Mouse (Mus musculus): ENCODE results near the gene Cep19. TPM values are rescaled to one million over a fixed set of nuclear protein-coding genes. Genes with fewer than 3 reads are reported as not detected.

Gene Cep19
- polyA plus RNA-seq, 2 experiments: 15.6 to 28.4 TPM

DNA sequence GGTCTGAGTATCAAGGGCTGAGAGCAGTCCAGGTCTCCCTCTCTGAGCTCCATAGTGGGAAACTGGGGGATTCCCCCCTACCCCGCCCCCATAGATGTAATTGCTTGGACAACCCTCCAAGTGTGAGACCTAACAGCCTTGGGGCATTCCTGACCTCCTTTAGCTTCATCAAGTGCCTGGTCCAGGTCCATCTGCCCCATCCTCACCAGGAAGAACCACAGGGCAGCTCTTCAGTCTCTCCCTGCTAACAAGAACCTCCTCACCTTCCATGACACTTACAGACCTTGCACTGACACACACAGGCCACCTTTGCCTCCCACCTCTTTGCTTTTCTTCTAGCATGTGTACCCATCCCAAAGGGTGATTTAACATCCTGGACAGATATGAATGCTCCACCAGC lies 54.4 kb downstream of the Cep19 start:
- no peak for ATAC-seq (ENCODE audit: low FRiP score, low read depth)
- H3K9ac ChIP-seq (ENCODE audit: low read depth, low read length, severe bottlenecking): no peak overlapping the region
- no peak for DNase-seq (ENCODE audit: low spot score)
- H3K36me3 ChIP-seq (ENCODE audit: control insufficient read depth, insufficient read depth, low read length): no peaks in the 10 kb centered on the region; the same call in 1 of the 2 replicates
- no peak overlapping the region for H3K4me2 ChIP-seq (replicated peaks; ENCODE audit: low read depth, low read length, severe bottlenecking)
- H3K4me3 ChIP-seq (replicated peaks; ENCODE audit: low read length): no peak overlapping the region
- no peaks in the 10 kb centered on the region for H3K9me3 ChIP-seq (ENCODE audit: control insufficient read depth, low read length)
- no peaks in the 10 kb centered on the region for H3K4me1 ChIP-seq (ENCODE audit: control insufficient read depth, insufficient read depth, low read length)
- no peak overlapping the region for H3K27ac ChIP-seq (replicated peaks; ENCODE audit: low read depth, low read length)
- H3K27me3 ChIP-seq (ENCODE audit: control insufficient read depth, insufficient read depth, low read length): no peaks in the 10 kb centered on the region
- WGBS: 80% methylated on average over 1 of the region's 1 CpGs
- no peak for TF ChIP-seq POLR2A (IDR thresholded peaks at IDR 0.05; ENCODE audit: borderline replicate concordance, extremely low read depth, insufficient read depth, insufficient read length)

DNA sequence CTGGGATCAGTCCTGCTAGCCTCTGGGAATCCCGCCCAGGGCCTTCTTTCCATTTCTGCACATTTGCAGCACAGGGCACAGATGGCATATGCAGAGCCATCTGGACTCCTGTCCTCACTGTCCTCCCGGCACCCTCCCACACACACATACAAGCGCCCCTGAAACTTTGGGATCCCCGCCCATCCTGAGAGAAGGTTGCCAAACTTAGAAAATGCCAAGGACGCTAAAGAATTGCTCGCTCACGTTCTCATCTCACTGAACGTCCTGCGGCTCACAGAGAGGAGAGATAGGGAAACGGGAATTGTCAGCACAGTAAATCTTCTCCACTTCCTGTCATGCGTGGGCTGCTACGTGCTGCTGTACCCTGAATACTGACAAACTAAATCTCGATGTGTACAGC lies 54.8 kb downstream of the Cep19 start:
- no peak for TF ChIP-seq POLR2A (IDR thresholded peaks at IDR 0.05; ENCODE audit: borderline replicate concordance, extremely low read depth, insufficient read depth, insufficient read length)
- DNase-seq (ENCODE audit: low spot score) (no peak), ATAC-seq (ENCODE audit: low FRiP score, low read depth) (no peak)
- Histone ChIP-seq H3K27me3 (ENCODE audit: control insufficient read depth, insufficient read depth, low read length) (no peaks in the 10 kb centered on the region), H3K9me3 (ENCODE audit: control insufficient read depth, low read length) (no peaks in the 10 kb centered on the region), H3K4me1 (ENCODE audit: control insufficient read depth, insufficient read depth, low read length) (no peaks in the 10 kb centered on the region), H3K27ac (replicated peaks; ENCODE audit: low read depth, low read length) (no peak overlapping the region), H3K4me2 (replicated peaks; ENCODE audit: low read depth, low read length, severe bottlenecking) (no peak overlapping the region), H3K4me3 (replicated peaks; ENCODE audit: low read length) (no peak overlapping the region), H3K36me3 (ENCODE audit: control insufficient read depth, insufficient read depth, low read length) (no peaks in the 10 kb centered on the region; the same call in 1 of the 2 replicates), H3K9ac (ENCODE audit: low read depth, low read length, severe bottlenecking) (no peak overlapping the region)
- 69% methylated on average over 13 of the region's 13 CpGs for WGBS

DNA sequence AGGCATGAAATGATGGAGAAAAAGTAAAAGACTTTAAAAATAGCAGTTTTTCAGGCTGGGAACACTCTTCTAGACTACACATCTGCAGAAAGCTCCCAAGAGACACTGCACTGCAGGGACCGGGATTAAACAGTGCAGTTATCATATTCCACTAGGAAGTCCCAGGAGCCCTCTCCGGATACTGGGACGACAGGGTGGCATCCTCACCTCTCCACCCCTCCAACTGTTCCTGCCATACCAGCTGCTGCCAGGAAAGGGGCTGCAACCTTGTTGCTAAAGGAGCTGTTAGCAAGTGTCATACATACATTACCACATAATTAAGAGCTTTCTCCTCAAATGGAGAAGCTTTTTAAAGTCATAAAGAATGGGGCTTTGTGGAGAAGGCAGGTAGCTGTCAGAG lies 57.1 kb downstream of the Cep19 start:
- TF ChIP-seq POLR2A (IDR thresholded peaks at IDR 0.05; ENCODE audit: borderline replicate concordance, extremely low read depth, insufficient read depth, insufficient read length): no peak
- H3K9ac ChIP-seq (ENCODE audit: low read depth, low read length, severe bottlenecking): no peak overlapping the region
- H3K9me3 ChIP-seq (ENCODE audit: control insufficient read depth, low read length): no peaks in the 10 kb centered on the region
- H3K27ac ChIP-seq (replicated peaks; ENCODE audit: low read depth, low read length): no peak overlapping the region
- H3K27me3 ChIP-seq (ENCODE audit: control insufficient read depth, insufficient read depth, low read length): no peaks in the 10 kb centered on the region
- H3K4me1 ChIP-seq (ENCODE audit: control insufficient read depth, insufficient read depth, low read length): no peaks in the 10 kb centered on the region
- H3K4me3 ChIP-seq (replicated peaks; ENCODE audit: low read length): no peak overlapping the region
- H3K36me3 ChIP-seq (ENCODE audit: control insufficient read depth, insufficient read depth, low read length): no peaks in the 10 kb centered on the region; the same call in 1 of the 2 replicates
- 40% methylated on average over 3 of the region's 3 CpGs for WGBS
- no peak for ATAC-seq (ENCODE audit: low FRiP score, low read depth)
- no peak overlapping the region for H3K4me2 ChIP-seq (replicated peaks; ENCODE audit: low read depth, low read length, severe bottlenecking)
- no peak for DNase-seq (ENCODE audit: low spot score)

DNA sequence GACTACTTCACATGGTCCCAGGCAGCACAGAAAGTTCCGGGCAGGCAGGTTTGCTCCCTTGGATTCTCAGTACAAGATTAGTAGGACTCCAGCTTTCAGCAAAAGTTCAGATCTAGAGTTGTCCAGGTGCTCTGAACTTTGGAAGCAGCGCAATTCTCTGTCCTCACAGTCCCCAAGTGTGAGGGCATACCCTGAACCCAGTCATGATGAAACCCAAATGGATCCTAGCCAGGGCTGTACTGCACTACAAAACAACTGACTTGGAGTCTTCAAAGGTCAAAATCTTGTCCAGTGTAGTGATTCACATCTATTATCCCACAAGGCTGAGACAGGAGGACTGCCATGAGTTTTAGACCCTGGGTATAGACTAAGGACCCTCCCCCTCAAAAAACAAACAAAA lies 57.8 kb downstream of the Cep19 start:
- WGBS: 85% methylated on average over 2 of the region's 2 CpGs
- H3K9me3 ChIP-seq (ENCODE audit: control insufficient read depth, low read length): no peaks in the 10 kb centered on the region
- no peak for DNase-seq (ENCODE audit: low spot score)

More for the DNA sequence above, 57.8 kb downstream of the Cep19 start:
- no peak overlapping the region for H3K27ac ChIP-seq (replicated peaks; ENCODE audit: low read depth, low read length)
- H3K27me3 ChIP-seq (ENCODE audit: control insufficient read depth, insufficient read depth, low read length): no peaks in the 10 kb centered on the region
- no peak overlapping the region for H3K9ac ChIP-seq (ENCODE audit: low read depth, low read length, severe bottlenecking)
- no peaks in the 10 kb centered on the region; the same call in 1 of the 2 replicates for H3K36me3 ChIP-seq (ENCODE audit: control insufficient read depth, insufficient read depth, low read length)
- H3K4me3 ChIP-seq (replicated peaks; ENCODE audit: low read length): no peak overlapping the region
- no peak for TF ChIP-seq POLR2A (IDR thresholded peaks at IDR 0.05; ENCODE audit: borderline replicate concordance, extremely low read depth, insufficient read depth, insufficient read length)
- H3K4me2 ChIP-seq (replicated peaks; ENCODE audit: low read depth, low read length, severe bottlenecking): no peak overlapping the region
- no peaks in the 10 kb centered on the region for H3K4me1 ChIP-seq (ENCODE audit: control insufficient read depth, insufficient read depth, low read length)
- ATAC-seq (ENCODE audit: low FRiP score, low read depth): no peak

Other genes with a start within 250 kb of the Cep19 start
- gene Meltf, start 221.0 kb upstream of the Cep19 start, polyA plus RNA-seq (2012; rRNA removed): 9.6 and 12.7 TPM in 2 replicates
- gene Meltf, start 221.0 kb upstream of the Cep19 start, polyA plus RNA-seq (2014; fragmentation: Nextera tagmentation; extraction: Ambion mirVana): 2.3 and 3.1 TPM in 2 replicates
- gene Pigz, start 165.9 kb upstream of the Cep19 start, polyA plus RNA-seq (2012; rRNA removed): 0.20 and 0.35 TPM in 2 replicates
- gene Pigz, start 165.9 kb upstream of the Cep19 start, polyA plus RNA-seq (2014; fragmentation: Nextera tagmentation; extraction: Ambion mirVana): 0.32 and 0.50 TPM in 2 replicates
- 55.4 and 72.1 TPM in 2 replicates for gene 0610012G03Rik, start 151.3 kb upstream of the Cep19 start, polyA plus RNA-seq (2012; rRNA removed)
- gene 0610012G03Rik, start 151.3 kb upstream of the Cep19 start, polyA plus RNA-seq (2014; fragmentation: Nextera tagmentation; extraction: Ambion mirVana): 99.4 and 100 TPM in 2 replicates
- gene Ncbp2, start 151.3 kb upstream of the Cep19 start, polyA plus RNA-seq (2012; rRNA removed): 60.0 and 124 TPM in 2 replicates
- 104 and 115 TPM in 2 replicates for gene Ncbp2, start 151.3 kb upstream of the Cep19 start, polyA plus RNA-seq (2014; fragmentation: Nextera tagmentation; extraction: Ambion mirVana)
- gene Senp5, start 96.5 kb upstream of the Cep19 start, polyA plus RNA-seq (2012; rRNA removed): 17.2 and 18.6 TPM in 2 replicates
- 8.9 and 9.9 TPM in 2 replicates for gene Senp5, start 96.5 kb upstream of the Cep19 start, polyA plus RNA-seq (2014; fragmentation: Nextera tagmentation; extraction: Ambion mirVana)
- 26.5 and 28.4 TPM in 2 replicates for gene Pak2, start 20.5 kb upstream of the Cep19 start, polyA plus RNA-seq (2012; rRNA removed)
- 35.8 and 36.1 TPM in 2 replicates for gene Pak2, start 20.5 kb upstream of the Cep19 start, polyA plus RNA-seq (2014; fragmentation: Nextera tagmentation; extraction: Ambion mirVana)
- gene Pigx, start 60 bp upstream of the Cep19 start, polyA plus RNA-seq (2012; rRNA removed): 71.1 and 74.9 TPM in 2 replicates
- gene Pigx, start 60 bp upstream of the Cep19 start, polyA plus RNA-seq (2014; fragmentation: Nextera tagmentation; extraction: Ambion mirVana): 104 and 105 TPM in 2 replicates
- gene Nrros, start 65.8 kb downstream of the Cep19 start, polyA plus RNA-seq (2012; rRNA removed): 14.2 and 18.2 TPM in 2 replicates
- gene Nrros, start 65.8 kb downstream of the Cep19 start, polyA plus RNA-seq (2014; fragmentation: Nextera tagmentation; extraction: Ambion mirVana): 20.1 and 20.2 TPM in 2 replicates
- 0.08 TPM in 1 of 2 replicates, not detected in the other for gene Bex6, start 80.0 kb downstream of the Cep19 start, polyA plus RNA-seq (2012; rRNA removed)
- 0.19 TPM in 1 of 2 replicates, not detected in the other for gene Bex6, start 80.0 kb downstream of the Cep19 start, polyA plus RNA-seq (2014; fragmentation: Nextera tagmentation; extraction: Ambion mirVana)
- gene Fbxo45, start 147.4 kb downstream of the Cep19 start, polyA plus RNA-seq (2012; rRNA removed): 11.7 and 13.3 TPM in 2 replicates
- gene Fbxo45, start 147.4 kb downstream of the Cep19 start, polyA plus RNA-seq (2014; fragmentation: Nextera tagmentation; extraction: Ambion mirVana): 14.0 and 20.3 TPM in 2 replicates
- 13.7 and 13.8 TPM in 2 replicates for gene Wdr53, start 147.4 kb downstream of the Cep19 start, polyA plus RNA-seq (2012; rRNA removed)
- 17.8 and 18.1 TPM in 2 replicates for gene Wdr53, start 147.4 kb downstream of the Cep19 start, polyA plus RNA-seq (2014; fragmentation: Nextera tagmentation; extraction: Ambion mirVana)
- not detected in 2 replicates for gene Smco1, start 171.7 kb downstream of the Cep19 start, polyA plus RNA-seq (2012; rRNA removed)
- not detected in 2 replicates for gene Smco1, start 171.7 kb downstream of the Cep19 start, polyA plus RNA-seq (2014; fragmentation: Nextera tagmentation; extraction: Ambion mirVana)
- 14.1 and 14.8 TPM in 2 replicates for gene Rnf168, start 177.7 kb downstream of the Cep19 start, polyA plus RNA-seq (2012; rRNA removed)
- gene Rnf168, start 177.7 kb downstream of the Cep19 start, polyA plus RNA-seq (2014; fragmentation: Nextera tagmentation; extraction: Ambion mirVana): 28.5 and 31.8 TPM in 2 replicates
- 23.7 and 24.6 TPM in 2 replicates for gene Ubxn7, start 232.5 kb downstream of the Cep19 start, polyA plus RNA-seq (2012; rRNA removed)
- 18.6 and 23.5 TPM in 2 replicates for gene Ubxn7, start 232.5 kb downstream of the Cep19 start, polyA plus RNA-seq (2014; fragmentation: Nextera tagmentation; extraction: Ambion mirVana)